Mouse (Mus musculus) stomach, postnatal 0 days (tissue): ENCODE data around the gene S100a7a. TPM values are rescaled to one million over a fixed set of nuclear protein-coding genes. Genes with fewer than 3 reads are reported as not detected.

Source experiments
- ATAC-seq: fragments of 200-750 bp; cut with Nextera tagmentation; 2 replicates; pipeline ENCODE4 v1.8.0; 2017; ENCODE audit not compliant: low FRiP score, low TSS enrichment
- DNase-seq: peaks from one replicate; pipeline ENCODE4 v3.0.0-alpha.2; 2016; ENCODE audit warnings: low spot score
- H3K27ac ChIP-seq: fragments of 300-500 bp; sonication (generic); replicated peaks from 2 replicates; pipeline ENCODE4 v1.5.1; 2014; ENCODE audit warnings: mild to moderate bottlenecking, control low read depth
- H3K27me3 ChIP-seq: fragments of 300-500 bp; sonication (generic); 2 replicates; pipeline ENCODE4 v1.6.1; 2014; ENCODE audit warnings: low read length; ENCODE audit not compliant: control insufficient read depth, insufficient read depth
- H3K36me3 ChIP-seq: fragments of 300-500 bp; sonication (generic); 2 replicates; pipeline ENCODE4 v1.6.1; 2014; ENCODE audit warnings: low read length, mixed read lengths; ENCODE audit not compliant: control insufficient read depth, insufficient read depth
- H3K4me1 ChIP-seq: fragments of 300-500 bp; sonication (generic); replicated peaks from 2 replicates; pipeline ENCODE4 v1.6.1; 2014; ENCODE audit warnings: antibody characterized with exemption; ENCODE audit not compliant: control insufficient read depth, insufficient read depth
- H3K4me2 ChIP-seq: fragments of 300-500 bp; sonication (generic); replicated peaks from 2 replicates; pipeline ENCODE4 v1.6.1; 2014; ENCODE audit warnings: low read depth, mild to moderate bottlenecking, control low read depth, moderate library complexity
- H3K4me3 ChIP-seq: fragments of 300-500 bp; sonication (generic); 2 replicates; pipeline ENCODE4 v1.5.1; 2014; ENCODE audit warnings: low read depth, low read length, control low read depth
- H3K9ac ChIP-seq: fragments of 300-500 bp; sonication (generic); 2 replicates; pipeline ENCODE4 v1.6.1; 2014; ENCODE audit warnings: mild to moderate bottlenecking, low read length, control low read depth, mixed read lengths
- H3K9me3 ChIP-seq: fragments of 300-500 bp; sonication (generic); 2 replicates; pipeline ENCODE4 v1.6.1; 2016; ENCODE audit warnings: low read length; ENCODE audit not compliant: control insufficient read depth
- CTCF ChIP-seq: IDR thresholded peaks from 2 replicates; pipeline ENCODE4 v1.5.1; 2016; ENCODE audit warnings: antibody characterized with exemption, low read depth, mild to moderate bottlenecking, moderate library complexity
- EP300 ChIP-seq: optimal IDR thresholded peaks from 2 replicates; pipeline ENCODE3; 2016; ENCODE audit warnings: antibody characterized with exemption
- WGBS: fragments of 180-500 bp; shearing (Covaris S2); extraction: QIAGEN DNeasy Blood & Tissue Kit; methylation state at CpG from one replicate; pipeline ENCODE4 v1.1.7; 2014; 5-methylcytosine and 5-hydroxymethylcytosine counted together
- polyA plus RNA-seq: library from polyadenylated mRNA; unstranded; fragments of >200 nt; fragmentation: Nextera tagmentation; extraction: Ambion mirVana; gene quantifications from 2 replicates; pipeline ENCODE4 v1.2.1, GENCODE M21; 2015

Gene S100a7a
- polyA plus RNA-seq, 1 experiment from 2014 or later: 24.5 TPM

GRCm38 (mm10) chr3:90614148-90614530 lies 39.7 kb upstream of the S100a7a start:
- DNase-seq (no peak), ATAC-seq (no peak)
- Histone ChIP-seq H3K4me1 (peaks cover 5% of the 10 kb centered on the region), H3K9me3 (no peaks in the 10 kb centered on the region), H3K9ac (peak overlapping the region; percentile 76), H3K27me3 (no peaks in the 10 kb centered on the region), H3K4me2 (peak overlapping the region; percentile 64), H3K36me3 (no peaks in the 10 kb centered on the region), H3K27ac (peak overlapping the region; percentile 92), H3K4me3 (peak overlapping the region; percentile 46)
- 70% methylated on average over 6 of the region's 6 CpGs for WGBS
- TF ChIP-seq CTCF (no peak), EP300 (no peak)

GRCm38 (mm10) chr3:90614611-90615251 lies 39.1 kb upstream of the S100a7a start:
- peak; percentile 81 for DNase-seq
- H3K9ac ChIP-seq: peak overlapping the region; percentile 76

GRCm38 (mm10) chr3:90615415-90615814 lies 38.4 kb upstream of the S100a7a start:
- H3K9ac ChIP-seq: no peak overlapping the region
- H3K4me3 ChIP-seq: peak overlapping the region; percentile 46; the same call in 1 of the 2 replicates
- no peaks in the 10 kb centered on the region for H3K36me3 ChIP-seq
- no peaks in the 10 kb centered on the region for H3K9me3 ChIP-seq
- peak; percentile 89 for DNase-seq
- WGBS: 4% methylated on average over 7 of the region's 7 CpGs
- no peaks in the 10 kb centered on the region for H3K27me3 ChIP-seq
- peaks cover 5% of the 10 kb centered on the region for H3K4me1 ChIP-seq
- peak overlapping the region; percentile 92 for H3K27ac ChIP-seq
- TF ChIP-seq EP300 (no peak), CTCF (peak; percentile 94)
- ATAC-seq: peak; percentile 72
- H3K4me2 ChIP-seq: peak overlapping the region; percentile 64

More at GRCm38 (mm10) chr3:90614611-90615251, 39.1 kb upstream of the S100a7a start:
- Histone ChIP-seq H3K36me3 (no peaks in the 10 kb centered on the region), H3K27me3 (no peaks in the 10 kb centered on the region), H3K9me3 (no peaks in the 10 kb centered on the region), H3K27ac (peak overlapping the region; percentile 92), H3K4me1 (peaks cover 5% of the 10 kb centered on the region), H3K4me2 (peak overlapping the region; percentile 64), H3K4me3 (peak overlapping the region; percentile 46)
- peak; percentile 82 for ATAC-seq
- no peak for TF ChIP-seq CTCF
- TF ChIP-seq EP300: no peak
- 38% methylated on average over 11 of the region's 11 CpGs for WGBS

GRCm38 (mm10) chr3:90615911-90616310 lies 37.9 kb upstream of the S100a7a start:
- Histone ChIP-seq H3K27ac (0 out of 2 replicates have a peak overlapping the region, but pooled peaks have one; percentile 24), H3K4me2 (peak overlapping the region; percentile 64), H3K27me3 (no peaks in the 10 kb centered on the region), H3K9me3 (no peaks in the 10 kb centered on the region), H3K36me3 (no peaks in the 10 kb centered on the region), H3K4me1 (peaks cover 5% of the 10 kb centered on the region), H3K4me3 (no peak overlapping the region), H3K9ac (no peak overlapping the region)
- 41% methylated on average over 1 of the region's 1 CpGs for WGBS
- ATAC-seq (no peak), DNase-seq (no peak)
- TF ChIP-seq CTCF (no peak), EP300 (no peak)

- Histone ChIP-seq H3K4me2 (no peak overlapping the region), H3K9ac (no peak overlapping the region), H3K4me1 (peaks cover 5% of the 10 kb centered on the region), H3K27me3 (no peaks in the 10 kb centered on the region), H3K36me3 (no peaks in the 10 kb centered on the region), H3K27ac (no peak overlapping the region), H3K4me3 (no peak overlapping the region), H3K9me3 (no peaks in the 10 kb centered on the region)
- TF ChIP-seq CTCF (peak; percentile 66), EP300 (no peak)
- 0% methylated on average over 1 of the region's 1 CpGs for WGBS
- DNase-seq (no peak), ATAC-seq (no peak)
Observed at GRCm38 (mm10) chr3:90617586-90617985, 36.2 kb upstream of the S100a7a start.

- no peaks in the 10 kb centered on the region for H3K27me3 ChIP-seq
- H3K4me3 ChIP-seq: no peak overlapping the region
- no peaks in the 10 kb centered on the region for H3K36me3 ChIP-seq
- ATAC-seq: no peak
- no peak for TF ChIP-seq CTCF
- no peak for TF ChIP-seq EP300
- DNase-seq: no peak
- no peak overlapping the region for H3K4me2 ChIP-seq
- H3K27ac ChIP-seq: no peak overlapping the region
- no peak overlapping the region for H3K9ac ChIP-seq
- H3K4me1 ChIP-seq: no peaks in the 10 kb centered on the region
- H3K9me3 ChIP-seq: no peaks in the 10 kb centered on the region
- 46% methylated on average over 7 of the region's 7 CpGs for WGBS
Observed at GRCm38 (mm10) chr3:90621552-90621951, 32.3 kb upstream of the S100a7a start.
